Mouse (Mus musculus): ENCODE data around the gene Lrmda.

Lrmda gene

DNA sequence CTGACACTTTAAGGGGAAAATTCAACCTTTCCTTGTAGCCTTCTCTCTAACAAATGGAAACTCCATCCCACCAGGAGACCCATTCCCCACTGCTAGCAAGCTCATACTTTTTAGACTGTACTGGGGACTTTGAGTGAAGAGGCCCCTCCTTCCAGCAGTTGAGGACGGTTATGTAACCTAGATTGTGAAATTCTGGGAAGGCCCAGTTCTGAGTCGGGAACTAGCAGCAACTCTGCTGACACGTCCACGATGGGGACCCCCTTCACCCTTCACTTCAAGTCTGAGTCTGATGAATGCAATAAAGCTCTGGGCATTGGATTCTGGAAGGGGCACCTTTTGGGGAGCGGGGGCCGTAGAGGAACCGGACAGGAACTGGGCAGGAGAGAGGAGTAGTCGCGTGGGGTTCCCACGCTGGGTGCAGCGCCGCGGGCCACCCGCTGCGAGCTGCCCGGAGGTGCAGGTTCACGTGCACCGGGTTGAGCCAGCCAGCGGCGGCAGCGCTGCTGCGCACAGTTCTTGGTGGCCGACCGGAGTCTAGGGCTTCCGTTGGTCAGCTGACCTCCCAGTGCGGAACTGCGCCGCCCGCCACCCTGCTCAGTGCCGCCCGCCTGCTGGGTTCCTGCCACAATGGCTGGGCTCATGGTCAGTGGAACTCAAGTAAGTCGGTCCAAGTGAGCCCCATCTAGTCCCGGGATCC lies at the start of gene Lrmda:
Gene Lrmda, plus strand, starts transcription at position 461 of the 697 bp plus-strand sequence.
- DNase-seq (ENCODE audit: low read depth, low spot score), result no peak

DNA sequence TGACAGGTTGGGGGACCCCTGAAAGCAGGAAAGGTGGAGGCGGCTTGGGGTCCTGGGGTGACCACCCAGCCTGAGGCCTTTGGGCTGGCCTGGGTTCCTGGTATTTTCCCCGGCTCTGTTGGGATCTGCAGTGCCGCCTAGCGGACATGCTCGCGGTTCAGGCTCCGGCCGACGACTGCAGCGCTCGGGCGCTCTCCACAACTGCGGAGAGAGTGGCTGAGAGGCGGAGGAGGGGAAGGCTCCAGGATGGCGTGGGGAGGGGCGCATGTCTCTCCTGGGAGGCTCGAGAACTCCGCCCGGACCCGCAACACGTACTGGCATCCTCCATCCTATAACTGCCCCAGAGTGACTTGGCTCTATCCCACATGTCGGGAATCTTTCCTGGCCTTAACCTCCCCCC lies 38.0 kb upstream of the Lrmda start:
- DNase-seq (ENCODE audit: low read depth, low spot score), result no peak

DNA sequence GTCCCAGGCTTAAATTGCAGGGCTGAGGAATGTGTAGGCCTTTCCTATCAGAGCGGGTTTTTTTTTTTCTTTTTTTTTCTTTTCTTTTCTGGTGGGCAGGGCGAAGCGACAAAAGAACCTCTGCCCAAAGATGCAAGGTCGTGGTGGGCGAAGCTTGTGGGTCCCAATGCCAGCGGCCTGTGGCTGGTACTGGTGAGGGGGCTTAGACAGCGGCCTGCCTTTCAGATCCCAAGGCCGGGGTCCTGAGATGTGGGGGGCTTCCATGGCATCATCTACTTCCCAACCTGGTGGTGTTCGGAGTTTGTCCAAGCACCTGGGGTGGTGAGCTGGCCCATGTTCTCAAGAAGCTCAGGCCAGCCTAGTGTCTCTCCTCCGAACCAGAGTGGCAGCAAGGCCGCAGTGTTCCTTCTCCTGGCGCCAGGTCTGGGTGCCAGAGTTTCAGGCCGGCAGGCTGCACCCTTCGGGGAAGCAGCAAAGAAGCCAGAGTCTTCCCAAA lies 37.4 kb upstream of the Lrmda start:
- DNase-seq (ENCODE audit: low read depth, low spot score), result no peak

DNA sequence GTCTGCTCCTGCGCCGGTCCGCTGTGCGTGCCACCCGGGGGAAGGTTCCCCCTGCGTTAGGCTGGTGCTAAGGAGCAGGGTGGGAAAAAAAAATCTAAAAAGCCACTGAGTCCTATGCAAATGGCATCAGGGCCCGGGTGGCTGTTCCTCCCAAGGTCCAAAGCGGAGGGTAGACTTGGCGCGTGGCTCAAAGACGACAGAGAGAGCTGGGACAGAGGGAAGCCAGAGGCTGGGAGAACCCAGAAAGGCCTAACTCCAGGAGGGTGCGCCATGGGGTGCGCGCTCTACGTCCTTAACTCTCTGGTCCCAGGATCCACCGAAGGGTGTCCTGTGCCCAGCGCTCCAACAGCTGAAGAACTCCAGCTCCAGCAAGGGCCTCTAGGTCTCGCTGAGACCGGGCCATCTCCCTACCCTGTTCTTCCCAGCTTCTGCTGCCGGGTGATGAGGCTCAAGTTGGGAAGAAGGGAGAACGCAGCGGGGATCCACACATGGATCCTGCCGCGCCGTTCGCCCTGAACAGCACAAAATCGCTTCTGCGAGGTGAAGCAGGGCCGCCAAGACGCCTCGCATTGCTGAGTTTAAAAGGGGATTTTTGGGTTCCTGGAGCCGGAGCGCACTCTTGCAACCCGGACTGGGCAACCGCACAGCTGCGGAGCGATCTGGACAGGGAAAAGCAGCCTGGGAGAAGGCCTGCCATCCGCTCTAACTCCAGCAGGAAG lies 36.8 kb upstream of the Lrmda start:
- no peak for DNase-seq (ENCODE audit: low read depth, low spot score)

DNA sequence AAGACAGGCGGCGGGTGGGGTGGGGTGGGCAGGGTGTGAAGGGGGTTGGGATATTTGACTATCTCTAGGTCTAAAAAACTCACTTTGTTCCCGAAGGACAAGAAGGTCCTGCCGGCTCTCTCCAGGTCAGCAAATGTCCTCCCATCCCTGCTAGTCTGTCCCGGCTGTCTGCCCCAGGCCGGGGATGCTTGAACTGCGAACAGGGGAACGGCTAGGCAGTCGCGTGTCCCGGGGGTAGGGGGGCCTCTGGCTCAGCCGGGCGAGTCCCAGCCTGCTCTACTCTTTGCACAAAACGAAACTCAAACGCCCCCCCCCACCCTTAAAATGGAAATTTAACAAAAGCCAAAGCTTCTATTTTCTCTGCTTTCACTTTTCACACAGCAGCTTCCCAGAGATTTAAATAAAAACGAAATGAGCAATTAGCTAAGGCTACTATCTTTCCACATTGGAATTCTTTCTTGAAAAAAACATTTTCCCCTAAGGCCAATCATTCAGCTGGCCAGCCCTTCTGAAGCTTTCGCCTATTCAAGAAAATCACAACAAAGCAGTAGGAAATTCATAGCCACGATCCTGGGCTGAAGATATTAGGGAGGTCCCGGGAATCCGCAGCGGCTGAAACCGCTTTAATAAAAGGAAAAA lies 36.1 kb upstream of the Lrmda start:
- no peak for DNase-seq (ENCODE audit: low read depth, low spot score)

DNA sequence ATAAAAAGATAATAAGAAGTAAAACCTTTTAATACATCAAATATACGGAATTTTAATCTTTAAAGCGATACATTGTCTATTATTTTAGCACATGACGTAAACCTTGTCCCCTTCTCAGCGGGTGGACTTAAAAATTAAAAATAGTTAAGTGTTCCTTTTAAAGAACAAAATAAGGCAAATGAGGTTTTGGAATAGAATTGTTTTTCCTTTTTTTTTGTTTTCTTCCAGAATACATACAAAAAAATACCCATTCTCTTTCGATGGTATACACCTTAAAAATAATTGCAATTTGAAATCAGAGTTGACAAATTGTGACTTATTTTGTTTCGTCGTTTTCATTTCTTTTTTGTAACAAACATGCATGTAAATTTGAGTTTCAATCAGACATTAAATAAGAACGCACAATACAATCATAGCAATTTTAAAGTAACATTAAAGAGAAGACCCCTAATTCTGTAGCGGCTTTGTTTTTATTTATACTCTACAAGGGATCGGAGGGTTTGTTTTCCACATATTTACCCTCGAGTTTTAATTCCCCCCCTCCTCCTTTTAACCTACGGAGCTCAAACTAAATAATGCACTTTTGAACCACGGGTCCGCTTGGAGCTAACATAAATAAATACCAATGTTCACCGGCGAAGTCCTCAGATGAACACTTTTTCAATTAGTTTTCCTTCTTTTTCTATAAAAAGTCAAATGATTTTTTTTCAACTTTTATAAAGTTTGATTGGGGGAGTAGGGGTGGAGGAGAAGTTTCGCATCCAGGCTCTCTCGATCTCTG lies 35.4 kb upstream of the Lrmda start:
- DNase-seq (ENCODE audit: low read depth, low spot score), result no peak

DNA sequence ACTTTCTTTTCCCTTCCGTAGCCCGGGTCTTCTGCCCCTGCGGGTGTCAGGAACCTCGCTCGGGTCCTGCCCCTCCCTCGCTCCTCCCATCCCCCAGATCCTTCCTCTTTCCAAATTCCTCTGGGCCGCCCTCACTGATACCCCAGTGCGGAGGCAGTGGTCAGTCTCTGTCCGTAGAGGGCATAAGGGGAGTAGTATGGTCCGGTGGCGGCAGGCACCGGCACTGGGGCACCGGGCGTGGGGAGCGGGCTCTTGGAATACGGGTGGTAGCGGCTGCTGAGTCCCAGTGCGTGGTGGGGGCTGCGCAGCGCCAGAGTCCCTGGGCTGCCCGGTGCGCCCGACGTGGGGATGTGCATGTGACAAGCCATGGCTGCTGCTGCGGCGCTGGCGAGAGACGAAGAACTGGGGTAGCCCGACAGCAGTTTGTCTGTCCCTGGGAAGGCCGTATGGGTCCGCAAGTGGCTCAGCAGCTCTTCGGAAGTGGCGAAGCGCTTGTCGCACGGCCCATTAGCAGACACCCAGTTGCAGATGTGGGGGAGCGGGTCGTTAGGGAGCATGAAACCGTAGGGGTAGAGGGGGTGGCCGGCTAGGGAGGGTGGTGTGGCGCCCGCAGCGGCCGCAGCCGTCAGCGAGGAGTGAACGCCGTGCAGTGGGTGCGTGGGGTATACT lies 34.6 kb upstream of the Lrmda start:
- DNase-seq (ENCODE audit: low read depth, low spot score), result no peak

DNA sequence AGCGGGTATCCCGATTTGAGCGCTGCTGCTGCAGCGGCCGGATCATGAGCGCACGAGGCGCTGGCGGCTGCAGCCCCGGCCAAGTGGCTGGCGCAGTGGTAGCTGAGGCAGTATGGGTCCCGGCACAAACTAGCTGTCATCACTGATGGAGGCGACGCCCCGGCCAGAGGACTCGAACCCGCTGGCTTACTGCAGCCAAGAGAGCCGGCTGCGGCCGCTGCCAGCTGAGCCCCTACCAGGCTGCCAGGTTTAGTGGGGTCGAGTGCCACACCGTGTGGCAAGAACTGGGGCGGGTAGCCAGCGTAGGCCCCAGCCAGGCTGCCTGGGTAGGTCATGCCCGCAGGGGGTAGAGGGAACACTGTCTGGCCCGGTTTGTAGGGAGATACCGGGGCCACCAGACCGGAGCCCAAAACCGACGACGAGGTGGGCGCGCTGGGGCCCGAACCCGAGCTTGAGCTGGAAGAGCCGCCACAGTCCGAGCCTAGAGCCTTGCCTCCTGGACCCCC lies 34.0 kb upstream of the Lrmda start:
- DNase-seq (ENCODE audit: low read depth, low spot score), result no peak

DNA sequence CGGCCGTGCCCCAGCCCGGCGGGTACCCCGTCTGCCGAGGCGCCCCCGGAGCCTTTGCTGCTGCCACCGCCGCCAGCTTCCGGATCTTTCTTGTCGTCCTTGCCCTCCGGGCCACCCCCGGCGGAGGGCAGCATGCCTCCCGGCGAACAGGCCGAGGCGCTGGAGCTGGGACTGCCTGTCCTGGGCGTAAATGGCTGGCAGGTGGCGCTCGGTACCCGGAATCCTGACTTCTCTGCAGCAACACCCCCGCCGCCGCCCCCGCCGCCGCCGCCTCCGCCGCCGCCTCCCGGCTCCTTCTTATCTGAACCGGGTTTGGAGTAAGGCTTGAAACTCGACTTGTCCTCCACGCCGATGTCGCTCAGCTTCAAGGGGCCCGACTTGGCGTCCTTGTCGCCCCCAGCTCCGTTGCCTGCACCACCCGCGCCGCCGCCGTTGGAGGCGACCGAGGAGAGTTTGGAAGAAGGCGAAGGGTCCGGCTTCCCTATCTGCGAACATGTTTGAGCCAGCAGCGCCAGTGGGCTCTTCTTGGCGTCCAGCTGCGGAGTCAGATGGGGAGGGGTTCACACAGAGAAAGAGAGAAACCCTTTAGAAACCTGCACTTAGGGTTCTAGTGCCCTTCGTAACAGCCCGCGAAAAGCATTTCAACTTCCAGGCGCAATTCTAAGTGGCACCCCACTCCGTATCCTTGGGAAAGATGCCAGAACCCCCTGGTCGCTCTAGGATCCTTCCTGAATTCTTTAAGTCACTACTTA lies 33.4 kb upstream of the Lrmda start:
- DNase-seq (ENCODE audit: low read depth, low spot score), result no peak

DNA sequence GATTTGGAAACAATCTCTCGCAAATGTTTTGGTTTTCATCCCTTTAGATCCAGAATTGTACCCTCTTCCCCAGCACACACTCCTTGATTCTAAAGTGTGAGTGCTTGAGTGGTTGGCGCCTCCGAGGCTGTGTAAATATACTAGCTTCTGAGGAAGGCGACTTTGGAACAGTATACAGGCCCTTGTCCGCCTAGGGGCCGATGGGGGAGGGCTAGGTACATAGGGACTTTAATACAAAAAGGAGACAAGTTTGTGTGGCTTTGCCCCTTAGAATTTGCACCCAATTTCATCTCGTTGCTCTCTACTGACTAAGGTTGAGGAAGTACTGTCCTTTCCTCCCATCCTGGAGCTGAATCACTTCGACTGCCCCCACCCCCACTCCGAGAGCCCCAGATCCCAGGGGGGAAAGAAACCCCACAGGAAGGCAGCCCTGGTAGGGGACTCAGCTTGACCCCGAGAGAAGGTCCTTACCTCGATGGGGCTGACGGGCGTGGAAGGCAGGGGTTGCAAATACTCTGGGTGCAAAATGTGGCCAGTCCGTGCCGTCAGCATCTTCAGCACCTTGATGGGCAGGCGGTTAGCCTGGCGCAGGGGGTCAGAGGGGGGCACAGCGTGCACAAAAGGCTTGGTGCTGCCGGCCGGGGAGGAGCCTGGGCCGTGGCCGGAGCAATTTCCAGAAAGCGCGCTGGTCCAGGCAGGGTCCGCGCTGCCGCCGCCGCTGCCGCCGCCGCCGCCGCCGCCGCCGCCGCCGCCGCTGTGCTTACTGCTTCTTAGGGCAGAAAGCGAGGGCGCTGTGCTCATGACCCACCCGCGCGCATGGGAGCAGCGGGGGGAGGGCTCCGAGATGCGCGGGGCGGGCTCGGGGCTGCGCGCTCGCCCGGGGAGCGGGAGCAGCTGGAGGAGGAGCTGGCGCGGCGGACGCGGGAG lies 32.5 kb upstream of the Lrmda start:
- no peak for DNase-seq (ENCODE audit: low read depth, low spot score)

DNA sequence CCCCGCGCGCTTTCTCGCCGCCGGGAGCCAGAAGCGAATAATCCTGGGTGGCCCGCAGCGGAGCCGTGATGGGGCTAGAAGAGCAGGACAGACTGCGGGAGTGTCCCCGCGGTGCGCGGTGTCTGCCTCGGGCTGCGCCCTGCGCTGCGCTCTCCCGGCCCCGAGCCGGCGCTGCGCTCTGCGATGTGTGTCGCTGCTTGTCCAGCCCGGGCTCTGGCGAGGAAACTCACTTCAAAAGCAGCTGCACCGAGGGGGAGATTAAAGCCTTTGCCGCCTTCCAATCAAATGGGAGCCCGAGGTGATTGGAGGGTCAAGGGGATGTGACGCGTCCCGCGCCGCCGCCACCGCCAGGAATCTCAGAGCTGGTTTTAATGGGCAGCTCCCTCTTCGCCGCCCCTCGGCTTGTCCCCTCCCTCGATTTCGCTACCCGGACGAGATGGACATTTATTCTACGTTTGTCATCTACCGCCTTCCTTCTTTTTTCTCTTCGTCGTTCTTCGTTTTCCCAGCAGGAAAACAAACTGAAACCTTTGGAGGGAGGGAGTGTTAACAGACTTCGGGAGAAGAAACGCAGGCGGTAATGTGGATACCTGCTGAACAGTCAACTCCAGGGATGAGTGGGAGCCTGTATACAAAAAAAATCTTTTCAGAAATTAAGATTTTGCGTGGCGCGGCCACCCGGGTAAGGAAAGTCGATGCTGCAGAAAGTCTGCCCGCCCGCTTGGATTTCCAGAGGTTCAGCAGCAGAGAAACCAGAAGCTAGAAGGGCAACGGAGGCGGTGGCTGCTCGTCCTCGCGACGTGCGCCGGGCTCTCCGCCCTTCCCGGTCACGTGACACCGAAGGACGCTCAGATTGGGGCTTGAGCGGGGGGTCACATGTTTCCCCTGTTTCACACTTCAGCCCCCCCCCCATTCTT lies 31.6 kb upstream of the Lrmda start:
- no peak for DNase-seq (ENCODE audit: low read depth, low spot score)

DNA sequence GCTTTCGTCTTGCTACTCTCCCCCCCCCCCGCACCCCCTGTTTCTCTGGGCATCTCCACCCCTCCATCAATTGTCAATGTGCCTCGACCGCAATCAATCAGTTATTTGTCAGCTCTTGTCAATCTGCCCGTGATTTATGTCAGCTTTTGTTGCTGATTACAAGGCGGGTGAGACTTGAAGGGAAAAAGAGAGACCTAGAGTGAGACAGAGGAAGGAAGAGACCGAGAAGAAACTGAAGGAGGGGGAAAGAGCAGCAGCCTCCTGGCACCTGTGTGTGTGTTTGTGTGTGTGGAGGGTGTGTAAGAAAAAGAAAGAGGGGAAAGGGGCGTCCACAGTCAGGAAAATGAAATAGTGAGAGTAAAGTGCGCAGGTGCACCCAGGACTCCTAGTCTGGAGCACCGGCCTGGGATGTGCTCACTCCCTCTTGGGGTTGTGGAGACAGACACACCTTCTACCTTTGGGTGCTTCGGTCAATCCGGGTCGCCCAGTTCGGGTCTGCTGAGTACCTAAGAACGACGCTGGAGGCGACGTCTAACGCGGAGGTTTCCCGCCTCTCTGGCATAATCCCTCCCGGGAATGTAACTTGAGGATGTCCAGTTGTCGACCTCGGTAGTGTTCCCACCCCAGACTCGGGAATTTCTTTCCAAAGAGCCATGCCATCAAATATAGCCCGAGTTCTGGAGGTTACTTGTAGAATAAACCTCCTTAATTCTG lies 30.8 kb upstream of the Lrmda start:
- no peak for DNase-seq (ENCODE audit: low read depth, low spot score)

DNA sequence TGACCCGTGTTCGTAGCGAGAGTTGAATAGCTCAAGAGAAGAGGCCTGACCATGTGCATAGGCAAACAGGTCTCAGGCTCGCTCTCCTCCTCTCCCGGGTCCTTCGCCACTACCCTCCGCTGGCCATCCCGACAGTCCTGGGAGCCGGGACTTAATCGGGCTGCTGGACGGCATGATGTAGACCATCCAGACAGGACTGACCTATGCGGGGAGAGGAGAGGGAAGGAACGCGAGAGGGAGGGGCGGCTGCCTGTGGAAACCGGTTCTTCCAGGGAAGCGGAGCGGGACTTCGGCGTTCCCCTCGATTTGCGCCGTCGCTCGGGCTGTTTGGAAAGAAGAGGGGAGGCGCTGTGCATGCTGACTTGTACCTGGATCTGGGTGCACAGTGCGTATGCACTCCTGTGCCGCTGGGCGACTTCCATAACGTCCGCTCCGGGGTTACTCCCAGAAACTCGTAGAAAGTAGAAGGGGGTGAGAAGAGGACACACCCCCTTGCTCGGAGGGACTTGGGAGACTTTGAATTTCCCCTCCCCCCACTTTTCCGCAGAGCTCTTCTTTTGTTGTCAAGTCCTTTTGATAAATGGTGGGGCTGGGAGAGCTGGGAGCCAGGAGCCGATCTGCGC lies 30.1 kb upstream of the Lrmda start, which contains the start of gene Zfp503:
Gene Zfp503, minus strand, starts transcription at position 311 of the 623 bp plus-strand sequence.
- no peak for DNase-seq (ENCODE audit: low read depth, low spot score)

DNA sequence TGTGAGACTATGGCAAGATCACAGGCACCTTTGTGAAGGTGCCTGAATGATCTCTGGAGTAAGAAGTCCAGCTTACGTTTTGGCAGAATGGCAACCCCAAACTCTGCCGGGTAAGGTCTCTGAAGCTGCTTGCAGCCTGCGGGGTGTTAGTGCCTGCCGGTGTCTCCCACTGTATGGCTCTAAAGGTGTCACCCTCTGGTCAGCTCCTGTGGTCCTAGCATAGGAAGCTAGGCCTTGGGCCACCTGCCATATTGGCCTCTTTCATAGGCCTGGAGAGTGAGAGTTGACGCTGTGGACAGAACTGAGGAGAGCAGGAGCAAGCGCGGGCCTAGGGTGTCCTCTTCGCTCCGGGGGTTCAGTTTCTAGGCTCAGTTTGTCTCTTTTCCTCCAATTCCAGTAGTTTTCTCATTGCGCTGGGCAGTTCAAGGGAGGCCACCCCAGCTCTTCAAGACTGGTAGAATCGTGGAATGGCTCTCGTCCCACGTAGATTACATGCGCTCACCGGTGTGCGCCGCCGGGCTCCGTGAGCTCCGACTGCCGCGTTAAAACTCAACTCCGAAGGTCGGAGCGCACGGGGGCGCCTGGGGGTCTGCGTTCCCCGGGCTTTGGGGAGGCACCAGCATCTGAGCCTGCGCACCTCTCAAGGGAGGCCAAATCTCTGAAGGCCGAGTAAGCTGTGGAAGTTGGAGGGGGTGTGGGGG lies 29.0 kb upstream of the Lrmda start:
- no peak for DNase-seq (ENCODE audit: low read depth, low spot score)

DNA sequence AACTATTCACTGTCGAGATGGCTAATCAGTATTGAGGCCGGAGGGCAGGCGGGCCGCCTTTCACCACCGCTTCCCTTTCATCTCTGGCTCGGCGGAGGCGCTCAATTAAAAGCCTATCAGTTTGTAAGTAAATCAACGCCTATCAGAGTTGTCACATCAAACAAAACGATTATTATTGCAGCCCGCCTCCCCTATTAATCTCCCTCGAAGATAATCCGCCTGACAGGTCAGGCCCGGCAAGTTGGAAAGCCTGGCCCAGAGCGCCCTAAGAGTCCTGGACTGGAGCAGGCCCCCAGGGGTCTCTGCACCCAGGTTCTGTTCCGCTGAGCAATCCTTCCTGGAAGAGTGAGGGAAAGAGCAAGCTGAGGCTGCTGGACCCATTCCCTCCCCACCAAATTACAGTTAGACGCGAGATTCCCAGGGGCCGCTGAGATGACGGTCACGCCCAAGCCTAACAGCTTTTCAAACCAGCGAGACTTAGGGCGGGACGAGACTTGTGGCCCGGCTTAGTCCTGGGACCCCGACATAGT lies 28.2 kb upstream of the Lrmda start:
- DNase-seq (ENCODE audit: low read depth, low spot score), result no peak

DNA sequence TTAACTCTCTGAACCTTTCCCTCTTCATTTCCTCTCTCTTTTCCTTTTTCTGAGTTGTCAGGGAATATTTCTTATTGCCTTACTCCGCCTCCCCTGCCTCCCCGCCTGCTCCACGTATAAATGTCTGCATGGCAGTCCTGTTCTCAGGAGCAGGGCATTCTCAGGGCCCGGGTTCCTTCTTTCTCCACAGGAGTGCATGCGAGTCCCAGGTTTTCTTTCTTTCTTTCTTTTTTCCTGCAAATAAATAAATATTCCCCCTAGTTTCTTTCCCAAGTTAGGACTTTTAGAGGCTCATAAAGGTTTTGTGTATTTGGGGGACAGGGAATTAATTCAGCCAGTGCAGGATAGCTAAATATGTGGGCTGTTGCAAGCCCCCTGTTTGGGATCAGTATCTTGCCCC lies 27.7 kb upstream of the Lrmda start:
- no peak for DNase-seq (ENCODE audit: low read depth, low spot score)

Data from A20 (cell line).